24 mouse cellular contexts compared by ENCODE assay signal in the genomic region with DNA sequence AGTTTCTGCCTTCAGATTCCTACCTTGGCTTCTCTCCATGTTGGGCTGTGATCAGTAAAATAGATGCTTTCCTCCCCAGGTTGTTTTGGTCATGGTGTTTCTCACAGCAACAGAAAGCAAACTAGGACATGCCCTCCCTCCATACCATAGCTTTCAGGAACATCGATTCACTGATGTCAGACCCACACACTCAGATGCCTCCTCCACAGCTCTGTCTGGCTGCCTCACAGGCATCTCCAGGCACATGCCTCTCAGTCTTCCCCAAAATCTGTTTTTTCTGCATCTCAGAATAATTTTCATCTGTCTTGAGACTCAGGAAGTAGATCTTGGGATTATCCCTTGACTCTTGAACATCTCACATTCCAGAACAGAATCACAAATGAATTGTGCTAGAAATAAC. TPM values are rescaled to one million over a fixed set of nuclear protein-coding genes. Genes with fewer than 3 reads are reported as not detected.
"Had no signal": no experiment of that assay in that cellular context is flagged by ENCODE, and none has a peak within 500 bp of the region (broad histone marks: within the 10 kb centered on the region; RNA-seq: fewer than 3 reads in every experiment).

No protein-coding gene starts in this region.

- H3K4me1 ChIP-seq: intestine, embryonic 15.5 days; kidney, embryonic 15.5 days; limb, embryonic 12.5 days; limb, embryonic 15.5 days; midbrain, embryonic 12.5 days; midbrain, embryonic 15.5 days; neural tube, embryonic 12.5 days; neural tube, embryonic 15.5 days had no signal

- ATAC-seq: intestine, embryonic 15.5 days; liver, postnatal 0 days; lung, postnatal 0 days; midbrain, embryonic 15.5 days had no signal

- H3K9me3 ChIP-seq: intestine, embryonic 15.5 days; kidney, embryonic 15.5 days; limb, embryonic 12.5 days; limb, embryonic 15.5 days; midbrain, embryonic 15.5 days; neural tube, embryonic 12.5 days; neural tube, embryonic 15.5 days had no signal

- H3K27ac ChIP-seq: intestine, embryonic 15.5 days; kidney, embryonic 15.5 days; limb, embryonic 12.5 days; limb, embryonic 15.5 days; liver, embryonic 14.5 days; macrophage; midbrain, embryonic 12.5 days; midbrain, embryonic 15.5 days; neural tube, embryonic 12.5 days; neural tube, embryonic 15.5 days; stomach, postnatal 0 days had no signal

- H3K9ac ChIP-seq: intestine, embryonic 15.5 days; kidney, embryonic 15.5 days; limb, embryonic 12.5 days; limb, embryonic 15.5 days; liver, embryonic 14.5 days; liver, postnatal 0 days; lung, embryonic 14.5 days; midbrain, embryonic 12.5 days; midbrain, embryonic 15.5 days; neural tube, embryonic 12.5 days; neural tube, embryonic 15.5 days had no signal

- DNase-seq: kidney, adult 11 months; kidney, adult 8-10 months; kidney, postnatal 10 days; kidney, postnatal 36 days; layer of hippocampus, postnatal 36 days; liver, postnatal 0 days; lung, embryonic 14.5 days; right cerebral cortex, postnatal 25 days; thymus, postnatal 25 days had no signal

- H3K4me2 ChIP-seq: intestine, embryonic 15.5 days; kidney, embryonic 15.5 days; limb, embryonic 12.5 days; limb, embryonic 15.5 days; liver, embryonic 11.5 days; lung, embryonic 14.5 days; midbrain, embryonic 12.5 days; midbrain, embryonic 15.5 days; neural tube, embryonic 12.5 days; neural tube, embryonic 15.5 days had no signal

- H3K36me3 ChIP-seq: intestine, embryonic 15.5 days; kidney, embryonic 15.5 days; limb, embryonic 12.5 days; limb, embryonic 15.5 days; midbrain, embryonic 12.5 days; midbrain, embryonic 15.5 days; neural tube, embryonic 12.5 days; neural tube, embryonic 15.5 days had no signal

- H3K4me3 ChIP-seq: intestine, embryonic 15.5 days; kidney, embryonic 15.5 days; limb, embryonic 12.5 days; limb, embryonic 15.5 days; midbrain, embryonic 12.5 days; midbrain, embryonic 15.5 days; neural tube, embryonic 12.5 days; neural tube, embryonic 15.5 days had no signal

- H3K27me3 ChIP-seq: intestine, embryonic 15.5 days; kidney, embryonic 15.5 days; limb, embryonic 12.5 days; limb, embryonic 15.5 days; midbrain, embryonic 12.5 days; midbrain, embryonic 15.5 days; neural tube, embryonic 12.5 days; neural tube, embryonic 15.5 days had no signal

RNA-seq across cellular contexts. Expression of a gene that starts 16.4 kb away (rescaled TPM):
- total RNA-seq: layer of hippocampus, postnatal 10 days; layer of hippocampus, postnatal 36 days had no signal
- polyA plus RNA-seq: stomach, postnatal 0 days had no signal

RNA-seq across cellular contexts. Expression of a gene that starts 56.6 kb away (rescaled TPM):
- total RNA-seq: layer of hippocampus, postnatal 36 days; left cerebral cortex, postnatal 36 days had no signal
- polyA plus RNA-seq: macrophage had no signal
